Mouse (Mus musculus) embryonic facial prominence, embryonic 11.5 days (tissue): ENCODE data around the gene Cep68. TPM values are rescaled to one million over a fixed set of nuclear protein-coding genes. Genes with fewer than 3 reads are reported as not detected.
"Not testable (repeated sequence)": the region's sequence is repeated elsewhere in the genome, so short reads cannot be mapped to it uniquely, and the experiment has no call there.

Experiments used
- ATAC-seq: fragments of 200-750 bp; cut with Nextera tagmentation; replicated peaks from 2 replicates; pipeline ENCODE4 v1.8.0; 2017; ENCODE audit warnings: low read depth; ENCODE audit not compliant: insufficient number of reproducible peaks, low FRiP score, low TSS enrichment
- DNase-seq: peaks from one replicate; pipeline ENCODE4 v3.0.0-alpha.2; 2015; ENCODE audit warnings: low spot score
- H3K27ac ChIP-seq: fragments of 300-500 bp; sonication (generic); replicated peaks from 2 replicates; pipeline ENCODE4 v1.5.1; 2014; ENCODE audit warnings: mild to moderate bottlenecking, low read depth, low read length, control low read depth
- H3K27me3 ChIP-seq: fragments of 300-500 bp; sonication (generic); 2 replicates; pipeline ENCODE4 v1.6.1; 2014; ENCODE audit warnings: mild to moderate bottlenecking, low read length, moderate library complexity, mixed read lengths; ENCODE audit not compliant: control insufficient read depth, insufficient read depth
- H3K36me3 ChIP-seq: fragments of 300-500 bp; sonication (generic); replicated peaks from 2 replicates; pipeline ENCODE4 v1.6.1; 2014; ENCODE audit warnings: low read depth, mild to moderate bottlenecking, low read length, moderate library complexity, mixed read lengths; ENCODE audit not compliant: control insufficient read depth, insufficient read depth
- H3K4me1 ChIP-seq: fragments of 300-500 bp; sonication (generic); 2 replicates; pipeline ENCODE4 v1.6.1; 2014; ENCODE audit warnings: low read length, mixed read lengths; ENCODE audit not compliant: control insufficient read depth, insufficient read depth
- H3K4me2 ChIP-seq: fragments of 300-500 bp; sonication (generic); 2 replicates; pipeline ENCODE4 v1.6.1; 2014; ENCODE audit warnings: low read depth, mild to moderate bottlenecking, control low read depth, low read length, moderate library complexity
- H3K4me3 ChIP-seq: fragments of 300-500 bp; sonication (generic); 2 replicates; pipeline ENCODE4 v1.5.1; 2014; ENCODE audit warnings: low read depth, low read length, control low read depth
- H3K9ac ChIP-seq: fragments of 300-500 bp; sonication (generic); replicated peaks from 2 replicates; pipeline ENCODE4 v1.6.1; 2014; ENCODE audit warnings: mild to moderate bottlenecking, control low read depth, low read length
- H3K9me3 ChIP-seq: fragments of 300-500 bp; sonication (generic); replicated peaks from 2 replicates; pipeline ENCODE4 v1.6.1; 2016; ENCODE audit warnings: mild to moderate bottlenecking, low read length, inconsistent platforms, mixed read lengths; ENCODE audit not compliant: control insufficient read depth
- WGBS: fragments of 180-500 bp; shearing (Covaris S2); extraction: QIAGEN DNeasy Blood & Tissue Kit; methylation state at CpG from one replicate; pipeline ENCODE4 v1.1.7; 2014; 5-methylcytosine and 5-hydroxymethylcytosine counted together
- polyA plus RNA-seq: library from polyadenylated mRNA; unstranded; fragments of >200 nt; fragmentation: Nextera tagmentation; extraction: Ambion mirVana; gene quantifications from 2 replicates; pipeline ENCODE4 v1.2.1, GENCODE M21; 2014

The Cep68 gene
- polyA plus RNA-seq, 1 experiment from 2014 or later = 38.5 TPM

DNA sequence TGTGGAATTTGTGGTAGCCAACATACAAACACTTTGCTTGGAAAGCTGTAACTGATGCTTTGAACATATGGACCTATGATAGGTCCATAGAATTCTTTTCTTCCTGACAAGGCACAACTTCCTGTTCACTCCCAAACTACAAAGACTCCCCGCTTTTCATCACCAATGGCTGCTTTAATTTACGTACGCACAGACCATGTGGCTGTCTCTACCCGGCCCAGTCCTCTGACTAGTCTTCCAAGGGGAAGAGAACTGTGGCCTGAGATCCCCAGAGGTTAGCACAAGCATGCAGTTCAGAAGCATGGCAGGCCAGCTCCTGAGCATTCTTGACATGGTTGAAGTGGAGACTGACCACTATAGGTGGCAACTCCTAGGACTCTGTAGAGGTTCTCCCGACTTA is 20.6 kb downstream of the Cep68 start:
- Histone ChIP-seq H3K27me3 (no peaks in the 10 kb centered on the region), H3K4me2 (no peak overlapping the region), H3K4me3 (no peak overlapping the region), H3K27ac (no peak overlapping the region), H3K36me3 (peaks cover 6% of the 10 kb centered on the region), H3K9ac (no peak overlapping the region), H3K9me3 (no peaks in the 10 kb centered on the region), H3K4me1 (no peaks in the 10 kb centered on the region)
- no peak for ATAC-seq
- DNase-seq = no peak
- WGBS = 84% methylated on average over 5 of the region's 5 CpGs

DNA sequence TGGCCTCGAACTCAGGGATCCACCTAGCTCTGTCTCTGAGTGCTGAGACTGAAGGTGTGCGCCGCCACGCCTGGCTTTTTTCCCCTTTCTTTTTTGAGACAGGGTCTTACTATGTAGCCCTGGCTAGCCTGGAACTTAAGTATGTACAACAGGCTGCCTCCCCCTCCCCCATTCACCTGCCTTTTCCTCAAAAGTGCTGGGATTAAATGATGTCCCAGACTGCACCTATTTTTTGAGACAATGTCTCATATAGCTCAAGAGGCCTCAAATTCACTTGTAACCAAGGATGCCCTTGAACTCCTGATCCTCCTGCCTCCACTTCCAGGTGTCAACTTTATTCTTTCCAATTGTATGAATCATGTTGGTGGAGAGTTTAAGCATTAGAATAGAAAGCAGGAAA is 23.3 kb downstream of the Cep68 start:
- 91% methylated on average over 4 of the region's 4 CpGs for WGBS
- Histone ChIP-seq H3K4me1 (no peaks in the 10 kb centered on the region), H3K36me3 (peaks cover 8% of the 10 kb centered on the region), H3K4me3 (no peak overlapping the region), H3K9me3 (no peaks in the 10 kb centered on the region), H3K27me3 (no peaks in the 10 kb centered on the region), H3K4me2 (no peak overlapping the region), H3K27ac (no peak overlapping the region), H3K9ac (no peak overlapping the region)
- ATAC-seq (no peak), DNase-seq (no peak)

DNA sequence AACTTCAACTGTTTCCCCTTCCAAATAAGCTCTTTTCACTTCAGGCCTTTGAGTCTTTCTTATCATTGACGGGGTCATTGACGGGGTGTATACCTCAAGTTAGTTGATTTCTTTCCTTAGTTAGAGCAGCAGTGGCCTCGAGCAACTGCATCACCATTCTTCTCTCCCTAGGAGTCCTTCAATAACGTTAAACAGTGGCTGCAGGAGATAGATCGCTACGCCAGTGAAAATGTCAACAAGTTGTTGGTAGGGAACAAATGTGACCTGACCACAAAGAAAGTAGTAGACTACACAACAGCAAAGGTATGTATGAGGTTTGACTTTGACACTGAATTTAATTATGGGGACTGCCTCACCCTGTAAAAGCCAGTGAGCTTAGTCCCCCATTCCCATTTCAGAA is 25.0 kb downstream of the Cep68 start:
- H3K4me3 ChIP-seq = no peak overlapping the region
- ATAC-seq = no peak
- no peak overlapping the region for H3K9ac ChIP-seq
- no peak overlapping the region for H3K4me2 ChIP-seq
- H3K4me1 ChIP-seq = no peaks in the 10 kb centered on the region
- WGBS = 86% methylated on average over 6 of the region's 6 CpGs
- no peaks in the 10 kb centered on the region for H3K27me3 ChIP-seq
- H3K9me3 ChIP-seq = no peaks in the 10 kb centered on the region
- H3K27ac ChIP-seq = no peak overlapping the region
- DNase-seq = no peak
- peaks cover 9% of the 10 kb centered on the region for H3K36me3 ChIP-seq

DNA sequence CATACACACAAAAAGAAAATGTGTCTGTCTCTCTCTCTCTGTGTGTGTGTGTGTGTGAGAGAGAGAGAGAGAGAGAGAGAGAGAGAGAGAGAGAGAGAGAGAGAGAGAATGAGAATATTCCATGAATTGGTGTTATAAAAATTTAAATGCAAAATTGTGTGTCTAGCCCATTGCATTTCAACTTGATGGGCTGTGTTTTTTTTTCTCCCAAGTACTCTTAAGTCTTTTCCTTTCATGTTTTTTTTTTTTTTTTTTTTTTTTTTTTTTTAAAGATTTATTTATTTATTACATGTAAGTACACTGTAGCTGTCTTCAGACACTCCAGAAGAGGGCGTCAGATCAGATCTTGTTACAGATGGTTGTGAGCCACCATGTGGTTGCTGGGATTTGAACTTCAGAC is 27.6 kb downstream of the Cep68 start:
- H3K4me2 ChIP-seq, DNase-seq, ATAC-seq, H3K4me1 ChIP-seq, H3K9me3 ChIP-seq, H3K27ac ChIP-seq, H3K27me3 ChIP-seq, H3K4me3 ChIP-seq, H3K36me3 ChIP-seq, H3K9ac ChIP-seq: not testable (repeated sequence)
- WGBS = no CpG with 5 or more reads among the region's 1 CpGs

DNA sequence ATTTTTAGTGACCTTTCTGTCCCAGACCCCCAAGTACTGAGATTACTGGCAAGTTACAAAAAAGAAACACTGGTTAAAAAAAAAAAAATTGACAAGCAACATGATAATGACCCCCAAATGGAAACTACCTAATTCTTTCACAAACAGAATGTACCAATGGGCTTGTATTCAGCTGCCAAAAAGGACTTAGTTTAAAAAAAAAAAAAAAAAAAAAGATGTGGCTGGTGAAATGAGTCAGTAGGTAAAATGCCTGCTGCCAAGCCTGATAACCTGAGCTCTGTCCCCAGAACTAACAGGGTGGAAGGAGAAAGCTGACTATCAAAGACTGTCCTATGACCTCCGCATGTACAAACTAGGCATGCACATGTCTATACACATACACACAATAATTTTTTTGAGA is 32.0 kb downstream of the Cep68 start:
- WGBS = 100% methylated on average over 1 of the region's 1 CpGs
- peaks cover 5% of the 10 kb centered on the region for H3K36me3 ChIP-seq

DNA sequence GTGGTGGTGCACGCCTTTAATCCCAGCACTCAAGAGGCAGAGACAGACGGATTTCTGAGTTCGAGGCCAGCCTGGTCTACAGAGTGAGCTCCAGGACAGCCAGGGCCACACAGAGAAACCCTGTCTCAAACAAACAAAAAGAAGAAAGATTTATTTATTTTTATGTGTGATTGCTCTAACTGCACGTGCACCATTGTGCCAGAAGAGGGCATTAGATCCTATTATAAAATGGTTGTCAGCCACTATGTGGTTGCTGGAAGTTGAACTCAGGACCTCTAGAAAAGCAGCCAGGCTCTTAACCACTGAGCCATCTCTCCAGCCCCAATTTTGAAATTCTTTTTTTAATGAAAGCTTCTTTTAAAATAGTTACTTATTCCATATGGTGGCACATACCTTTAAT is 32.8 kb downstream of the Cep68 start:
- no peak for DNase-seq
- no peaks in the 10 kb centered on the region for H3K27me3 ChIP-seq
- no peak overlapping the region for H3K27ac ChIP-seq
- H3K4me2 ChIP-seq = no peak overlapping the region
- H3K9ac ChIP-seq = no peak overlapping the region
- H3K9me3 ChIP-seq = no peaks in the 10 kb centered on the region
- no peak for ATAC-seq
- H3K4me1 ChIP-seq = no peaks in the 10 kb centered on the region
- 85% methylated on average over 4 of the region's 4 CpGs for WGBS
- H3K4me3 ChIP-seq = no peak overlapping the region
- H3K36me3 ChIP-seq = peaks cover 5% of the 10 kb centered on the region

More for the DNA sequence above, 32.0 kb downstream of the Cep68 start:
- H3K9ac ChIP-seq = no peak overlapping the region
- ATAC-seq (no peak), DNase-seq (no peak)
- no peak overlapping the region for H3K27ac ChIP-seq
- no peak overlapping the region for H3K4me2 ChIP-seq
- no peaks in the 10 kb centered on the region for H3K9me3 ChIP-seq
- no peaks in the 10 kb centered on the region for H3K4me1 ChIP-seq
- no peaks in the 10 kb centered on the region for H3K27me3 ChIP-seq
- no peak overlapping the region for H3K4me3 ChIP-seq

DNA sequence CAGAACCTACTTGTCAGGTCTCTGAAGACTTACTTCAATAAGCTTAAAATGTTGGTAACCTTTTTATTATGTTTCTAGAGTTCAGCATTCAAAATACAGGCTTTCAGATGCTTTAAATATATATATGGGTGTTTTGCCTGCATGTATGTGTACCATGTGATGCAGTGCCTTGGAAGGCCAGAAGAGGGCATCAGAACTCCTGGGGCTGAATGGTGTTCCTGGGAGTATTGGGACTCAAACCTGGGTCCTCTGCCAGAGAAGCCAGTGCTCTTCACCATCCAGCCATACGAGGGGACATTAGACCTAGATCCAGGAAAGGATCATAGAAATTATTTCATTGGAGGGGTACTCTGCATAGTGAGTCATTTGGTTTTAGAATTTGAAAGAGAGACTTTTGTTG is 34.5 kb downstream of the Cep68 start:
- Histone ChIP-seq H3K4me1 (no peaks in the 10 kb centered on the region), H3K4me2 (no peak overlapping the region), H3K36me3 (no peaks in the 10 kb centered on the region; the same call in none of the 2 replicates), H3K9ac (no peak overlapping the region), H3K4me3 (no peak overlapping the region), H3K27me3 (no peaks in the 10 kb centered on the region), H3K9me3 (no peaks in the 10 kb centered on the region), H3K27ac (no peak overlapping the region)
- DNase-seq (no peak), ATAC-seq (no peak)
- WGBS = 97% methylated on average over 1 of the region's 1 CpGs

DNA sequence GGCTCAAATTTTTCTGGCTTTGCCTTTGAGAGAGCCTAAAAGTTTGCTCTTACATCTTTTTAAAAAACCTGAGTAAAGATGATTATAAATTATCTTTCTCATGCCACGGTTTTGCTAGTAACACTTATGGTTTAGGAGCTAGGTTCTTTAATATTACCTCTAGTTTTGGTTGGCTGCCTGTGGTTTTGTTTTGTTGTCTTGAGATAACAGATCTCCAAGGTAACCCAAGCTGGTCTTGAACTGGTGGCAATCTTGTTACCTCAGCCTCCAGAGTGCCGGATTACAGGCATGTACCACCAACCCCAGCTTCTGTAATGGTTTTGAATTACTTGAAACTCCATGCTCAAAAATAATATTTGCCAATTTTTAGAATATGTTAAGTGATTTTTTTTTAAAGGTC is 37.4 kb downstream of the Cep68 start:
- no peak overlapping the region for H3K9ac ChIP-seq
- H3K9me3 ChIP-seq = no peaks in the 10 kb centered on the region
- no peaks in the 10 kb centered on the region for H3K4me1 ChIP-seq
- WGBS = 81% methylated on average over 2 of the region's 2 CpGs
- DNase-seq (no peak), ATAC-seq (no peak)
- H3K27ac ChIP-seq = no peak overlapping the region
- no peak overlapping the region for H3K4me2 ChIP-seq
- H3K4me3 ChIP-seq = no peak overlapping the region
- H3K36me3 ChIP-seq = no peaks in the 10 kb centered on the region; the same call in 1 of the 2 replicates
- H3K27me3 ChIP-seq = no peaks in the 10 kb centered on the region
